Mouse (Mus musculus) granulocyte monocyte progenitor cell, adult 5-6 weeks (primary cell): ENCODE results near the gene Ttll8. TPM values are rescaled to one million over a fixed set of nuclear protein-coding genes. Genes with fewer than 3 reads are reported as not detected.
A peak's percentile ranks its signal among the peaks of the same experiment; 100 is the strongest.

Source experiments
- ATAC-seq: replicated peaks from 2 replicates; pipeline ENCODE4 v1.8.0; 2016; ENCODE audit warnings: mild to moderate bottlenecking, moderate TSS enrichment, inconsistent platforms; ENCODE audit not compliant: poor library complexity, severe bottlenecking
- total RNA-seq, 2 experiments: library from RNA; stranded (forward) in 1 of 2; stranded (reverse) in 1 of 2; fragments of 200-712, 200-1000 nt in 1 of 2; fragments of >200 nt in 1 of 2; fragmentation: Nextera tagmentation in 1 of 2; gene quantifications; 2 replicates each; pipeline ENCODE4 v1.2.3; 2014 to 2017

Ttll8 gene
- total RNA-seq, 2 experiments from 2014 or later, result not detected

DNA sequence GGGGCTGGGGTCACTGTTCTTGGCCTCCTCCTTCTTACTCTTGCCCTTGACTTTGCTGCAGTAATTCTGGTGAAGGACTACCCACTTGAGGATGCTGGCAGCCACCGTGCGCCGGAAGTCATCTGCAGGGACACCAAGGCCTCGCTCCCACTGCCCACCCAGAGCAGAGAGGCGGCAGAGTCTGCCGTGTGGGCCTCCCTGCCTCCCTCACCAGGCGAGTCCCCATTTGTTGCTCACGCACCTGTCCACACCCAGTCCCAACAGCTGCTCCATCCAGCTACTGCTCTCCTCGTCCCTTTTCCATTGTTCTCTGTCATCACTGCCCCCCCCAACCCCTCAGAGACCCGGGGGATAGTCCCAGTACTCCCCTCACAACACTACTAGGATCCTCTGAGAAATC lies 21.6 kb downstream of the Ttll8 start:
- no peak for ATAC-seq

DNA sequence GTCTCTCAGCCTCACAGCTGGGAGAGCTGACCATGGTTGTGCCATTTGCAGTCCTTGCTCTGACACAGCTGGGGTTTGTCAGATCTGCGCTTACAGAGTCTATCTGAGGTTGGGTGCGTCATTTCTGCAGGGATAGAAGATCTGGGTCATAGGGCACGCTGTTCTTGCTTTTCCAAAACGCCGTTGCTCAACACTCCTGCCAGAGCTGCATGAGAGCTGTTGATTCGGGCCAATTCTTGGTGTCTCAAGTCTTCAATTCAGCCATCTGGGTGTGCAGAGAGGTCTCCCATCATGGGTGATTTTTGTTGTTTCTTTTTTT lies 32.3 kb downstream of the Ttll8 start:
- ATAC-seq, result no peak

DNA sequence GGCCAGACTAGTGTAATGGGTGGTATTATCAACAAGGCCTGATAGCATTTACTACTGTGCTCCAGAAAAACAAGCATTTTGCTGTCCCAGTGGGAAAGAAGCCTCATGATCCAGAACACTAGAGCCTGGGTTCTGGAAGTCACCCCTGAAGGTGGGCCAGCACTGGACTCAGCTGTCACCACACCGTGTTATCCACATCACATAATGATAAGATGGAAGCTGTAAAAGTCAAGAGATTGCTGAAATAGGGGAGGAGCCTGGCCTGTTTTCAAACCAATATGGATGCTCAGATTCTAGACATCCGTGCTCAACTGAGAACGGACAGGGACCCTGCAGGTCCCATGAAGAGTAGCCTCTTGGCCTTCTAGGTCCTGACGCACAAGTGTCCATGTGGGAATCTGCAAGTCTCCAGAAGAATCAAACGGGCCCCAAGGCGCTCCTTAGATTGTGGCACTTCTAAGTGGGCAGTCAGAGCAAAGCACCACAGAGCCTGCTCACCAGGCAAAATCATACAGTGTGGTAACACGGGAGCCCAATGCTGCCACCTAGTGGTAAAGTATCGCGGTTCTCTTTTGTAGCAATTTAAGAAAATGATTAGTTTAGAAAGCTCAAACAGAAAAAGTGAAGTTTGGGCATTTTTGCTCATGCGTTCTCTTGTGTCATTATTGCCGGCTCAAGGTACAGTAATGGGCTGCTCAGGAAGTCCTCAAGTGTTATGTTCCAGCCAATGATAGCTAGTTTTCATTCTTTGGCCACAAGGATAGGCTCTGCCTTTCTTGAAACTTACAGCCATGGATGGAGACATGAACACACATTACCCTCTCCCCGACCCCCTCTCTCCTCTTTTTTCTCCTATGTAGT lies 32.9 kb downstream of the Ttll8 start:
- peak; percentile 89 for ATAC-seq

DNA sequence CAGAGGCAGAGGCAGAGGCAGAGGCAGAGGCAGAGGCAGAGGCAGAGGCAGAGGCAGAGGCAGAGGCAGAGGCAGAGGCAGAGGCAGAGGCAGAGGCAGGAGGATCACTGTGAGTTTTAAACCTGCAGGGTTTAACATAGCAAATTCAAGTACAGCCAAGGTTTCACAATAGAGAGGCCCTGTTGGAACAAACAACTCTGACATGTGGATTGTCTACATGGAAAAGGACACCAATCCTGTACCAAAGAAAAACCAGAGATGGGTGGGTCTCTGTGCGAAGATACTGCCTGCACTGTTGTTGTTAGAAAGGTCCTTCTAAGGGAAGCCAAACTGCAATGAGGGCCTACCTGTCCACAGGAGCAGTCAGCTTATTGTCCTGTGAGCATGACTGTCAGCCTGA lies 34.2 kb downstream of the Ttll8 start:
- no peak for ATAC-seq

DNA sequence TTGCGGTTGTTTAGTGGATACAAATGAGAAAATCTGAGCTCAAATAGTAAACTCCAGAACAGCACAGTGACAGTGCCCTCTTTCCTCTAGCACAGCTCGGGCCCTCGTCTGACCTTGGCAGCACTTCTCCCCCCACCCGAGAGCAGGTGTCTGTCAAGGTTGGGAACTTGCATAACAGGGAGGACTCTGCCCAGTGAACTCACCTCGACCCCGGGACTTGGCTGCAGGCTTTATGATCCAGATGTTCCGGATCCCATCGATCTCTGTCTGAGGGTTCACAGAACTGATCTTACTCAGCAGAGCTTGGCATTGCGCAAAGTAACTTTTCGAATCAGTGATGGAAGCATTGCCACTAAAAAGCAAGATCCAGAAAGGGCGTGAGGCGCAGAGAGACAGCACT lies 34.9 kb downstream of the Ttll8 start:
- no peak for ATAC-seq

DNA sequence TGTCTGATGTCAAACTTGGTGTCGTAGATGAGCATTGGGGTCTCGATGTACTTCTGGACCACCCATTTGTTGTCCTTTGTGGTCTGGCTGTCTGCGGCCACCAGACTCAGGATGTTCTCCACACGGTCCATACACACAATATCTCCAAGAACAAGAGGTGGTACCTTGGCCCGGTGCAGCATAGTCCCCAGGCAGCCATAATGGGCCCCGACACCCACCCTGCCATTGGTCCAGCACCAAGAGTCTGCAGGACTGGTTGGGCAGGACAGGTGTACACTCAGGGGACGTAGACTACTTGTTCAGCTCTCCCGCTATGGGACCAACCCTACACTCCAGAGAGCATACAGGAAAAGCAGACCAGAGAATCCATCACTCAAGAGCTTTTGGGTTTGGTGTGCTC lies 37.1 kb downstream of the Ttll8 start:
- no peak for ATAC-seq

DNA sequence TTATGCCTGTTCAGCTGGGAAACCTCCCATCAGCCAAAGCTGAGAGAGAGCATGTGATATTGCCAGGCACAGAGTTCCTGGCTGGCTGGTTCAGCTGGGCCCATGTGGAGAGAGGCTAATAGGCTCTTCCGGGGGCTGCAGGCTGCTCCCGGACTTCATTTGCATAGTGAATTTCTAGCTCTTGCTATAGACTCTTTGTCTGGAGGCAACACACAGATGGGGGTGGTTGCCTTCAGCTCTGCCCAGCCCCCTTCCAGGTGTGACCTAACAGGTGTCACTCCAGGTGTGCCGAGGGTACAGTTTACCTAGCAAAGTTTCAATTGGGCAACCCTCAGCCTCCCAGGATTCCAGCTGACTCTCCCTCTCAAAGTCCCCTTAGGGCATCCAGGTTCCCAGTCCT lies 37.9 kb downstream of the Ttll8 start:
- no peak for ATAC-seq

DNA sequence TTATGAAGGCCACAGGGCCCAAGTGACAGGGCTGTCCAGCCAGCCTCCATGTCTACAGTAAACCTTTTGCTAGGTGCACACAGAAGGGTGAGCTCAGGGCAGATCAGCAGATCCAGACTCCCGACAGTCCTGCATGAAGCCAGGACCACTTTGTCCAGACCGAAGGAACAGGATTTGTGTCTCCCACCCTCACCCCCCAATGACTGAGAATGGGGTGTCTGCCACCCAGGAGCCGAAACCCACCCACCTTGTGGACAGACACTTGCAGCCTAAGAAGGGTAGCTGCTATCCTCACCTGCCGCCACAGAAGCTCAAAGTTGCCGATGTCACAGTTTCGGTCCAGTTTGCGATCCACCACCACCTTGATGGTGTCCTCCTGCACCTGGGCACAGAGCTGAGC lies 39.2 kb downstream of the Ttll8 start:
- no peak for ATAC-seq

DNA sequence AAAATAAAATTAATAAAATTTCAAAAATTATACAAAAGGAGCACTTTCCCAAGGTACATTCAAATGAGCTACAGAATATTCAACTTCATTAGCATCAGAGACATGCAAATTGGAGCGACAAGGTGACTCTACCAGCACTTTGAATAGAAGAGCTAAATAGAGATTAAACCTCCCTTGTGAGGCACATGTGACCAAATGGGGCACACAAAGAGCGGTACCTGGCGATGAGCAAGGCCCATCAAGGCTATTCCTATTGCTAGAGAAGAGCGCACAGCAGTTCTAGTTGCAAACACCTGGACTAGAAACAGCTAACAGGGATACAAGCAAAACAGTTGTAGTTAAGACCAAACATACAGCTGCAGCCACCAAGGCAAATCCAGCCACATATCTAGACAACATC lies 47.9 kb downstream of the Ttll8 start:
- ATAC-seq, result no peak

DNA sequence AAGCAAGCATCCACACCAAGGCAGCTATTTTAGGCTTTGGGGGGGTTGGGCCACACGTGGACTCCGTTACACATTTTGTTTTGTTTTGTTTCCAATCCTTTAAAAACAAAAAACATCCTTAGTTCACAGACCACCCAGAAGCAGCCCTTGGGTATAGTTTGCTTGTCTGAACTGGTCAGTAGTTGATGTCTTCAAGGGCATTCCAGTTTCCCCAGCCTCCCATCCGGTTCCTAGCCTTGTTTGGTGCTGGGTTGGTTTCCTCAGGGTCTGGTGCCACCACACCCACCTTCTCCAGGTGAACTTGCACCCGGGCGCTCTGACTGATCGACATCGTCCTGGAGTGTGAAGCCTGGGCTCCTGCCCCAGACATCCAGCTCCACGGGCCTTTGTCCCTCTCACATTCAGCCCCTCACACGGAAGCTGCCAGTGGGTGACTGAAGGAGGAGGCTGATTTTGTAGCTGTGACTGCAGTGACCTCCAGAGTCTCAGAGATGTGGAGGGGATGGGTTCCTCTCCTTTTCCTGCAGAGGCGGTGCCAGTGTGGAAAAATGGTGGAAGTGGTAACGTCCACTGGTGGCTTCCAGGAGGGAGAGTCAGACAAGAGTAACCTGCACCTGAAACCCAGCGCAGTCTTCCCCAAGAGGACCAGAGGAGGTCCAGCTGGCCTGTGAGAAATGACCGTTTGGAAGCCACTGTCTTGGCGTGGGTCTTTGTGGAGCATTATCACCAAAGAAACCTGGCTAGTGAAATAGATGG lies 50.0 kb downstream of the Ttll8 start:
- no peak for ATAC-seq

DNA sequence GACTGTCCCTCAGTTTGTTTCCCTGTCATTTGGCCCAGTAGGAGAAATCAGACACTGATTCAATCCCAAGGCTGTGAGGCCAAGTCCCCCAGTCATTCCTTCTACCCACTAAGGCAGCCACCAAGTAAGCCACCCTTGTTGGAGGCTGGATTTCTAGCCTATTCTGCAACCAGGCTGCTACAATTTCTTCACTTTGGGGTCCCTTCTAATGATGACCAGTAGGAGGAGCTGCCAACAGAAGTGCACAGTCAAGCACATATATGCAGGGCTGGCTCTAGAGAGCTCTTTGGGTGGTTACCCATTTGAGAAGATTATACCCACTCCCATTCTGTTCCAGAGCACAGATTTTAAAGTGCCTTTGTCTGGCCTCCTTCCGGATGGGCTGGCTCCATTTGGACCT lies 51.1 kb downstream of the Ttll8 start:
- peak; percentile 53 for ATAC-seq

DNA sequence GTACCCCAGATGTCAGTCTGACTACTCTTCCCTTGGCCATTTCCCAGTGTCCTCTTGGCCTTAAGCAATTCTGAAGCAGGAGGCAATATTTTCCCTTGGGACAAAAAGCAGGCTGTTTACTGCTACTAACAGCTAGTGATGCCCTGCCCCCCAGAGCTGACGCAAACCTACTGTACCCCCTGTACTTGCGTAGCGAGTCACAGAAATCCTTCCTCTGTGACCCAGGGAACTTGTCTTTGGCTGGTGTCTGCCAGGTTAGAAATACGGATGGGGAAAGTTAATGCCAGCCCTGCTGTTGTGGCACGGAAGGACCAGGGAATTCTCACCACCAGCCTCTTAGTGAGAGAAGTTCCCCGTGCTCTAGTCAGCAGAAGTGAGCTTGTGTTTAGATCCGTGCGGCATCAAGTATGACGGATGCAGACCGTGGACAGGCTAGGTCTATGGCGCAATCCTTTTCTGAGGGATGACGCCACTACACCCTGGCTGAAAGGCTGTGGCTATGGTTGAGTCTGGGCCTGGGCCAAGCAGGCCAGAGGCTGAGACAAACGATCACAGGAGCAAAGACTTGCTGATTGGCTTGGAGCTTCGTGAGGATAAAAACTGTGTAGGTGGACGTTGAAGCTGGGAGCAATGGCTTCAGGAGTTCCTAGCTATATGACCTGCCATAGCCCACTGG lies 51.9 kb downstream of the Ttll8 start:
- peak; percentile 96 for ATAC-seq

DNA sequence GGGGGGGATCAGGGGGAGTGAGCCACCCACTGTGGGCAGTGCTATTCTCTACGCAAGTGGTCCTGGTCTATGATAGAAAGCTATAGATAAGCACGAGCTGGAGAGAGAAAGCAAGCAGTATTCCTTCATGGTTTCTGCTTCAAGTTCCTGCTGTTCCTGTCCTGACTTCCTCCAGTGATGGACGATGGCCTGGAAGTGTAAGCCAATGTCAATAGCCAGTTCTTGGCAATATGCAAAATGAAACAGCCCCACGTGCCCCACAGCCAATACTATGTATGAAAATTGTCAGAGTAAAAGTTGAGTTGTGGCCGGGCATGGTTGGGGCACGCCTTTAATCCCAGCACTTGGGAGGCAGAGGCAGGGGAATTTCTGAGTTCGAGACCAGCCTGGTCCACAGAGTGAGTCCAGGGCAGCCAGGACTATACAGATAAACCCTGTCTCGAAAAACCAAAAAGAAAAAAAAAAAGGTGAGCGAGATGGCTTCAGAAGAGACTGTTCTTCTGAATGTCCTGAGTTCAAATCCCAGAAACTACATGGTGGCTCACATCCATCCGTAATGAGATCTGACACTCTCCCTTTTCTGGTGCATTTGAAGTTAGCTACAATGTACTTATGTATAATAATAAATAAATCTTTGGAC lies 57.8 kb downstream of the Ttll8 start:
- no peak for ATAC-seq

DNA sequence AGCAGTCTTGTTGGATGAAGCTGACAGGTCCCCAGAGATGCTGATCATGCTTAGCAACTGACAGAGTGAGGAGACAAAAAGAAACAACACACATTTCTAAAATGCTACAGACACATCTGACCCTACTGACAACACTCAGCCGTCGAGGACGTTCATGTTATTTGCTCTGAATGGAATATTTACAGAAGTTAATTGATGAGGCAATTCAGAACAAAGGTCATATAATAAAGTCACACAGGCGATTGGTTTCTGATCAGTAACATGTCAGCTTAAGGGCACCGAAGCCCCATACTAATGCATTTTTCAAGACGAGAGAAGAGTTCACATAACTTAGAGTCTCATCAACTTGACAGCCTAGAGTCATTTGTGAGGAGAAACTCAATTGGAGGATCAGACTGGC lies 58.3 kb downstream of the Ttll8 start:
- no peak for ATAC-seq

DNA sequence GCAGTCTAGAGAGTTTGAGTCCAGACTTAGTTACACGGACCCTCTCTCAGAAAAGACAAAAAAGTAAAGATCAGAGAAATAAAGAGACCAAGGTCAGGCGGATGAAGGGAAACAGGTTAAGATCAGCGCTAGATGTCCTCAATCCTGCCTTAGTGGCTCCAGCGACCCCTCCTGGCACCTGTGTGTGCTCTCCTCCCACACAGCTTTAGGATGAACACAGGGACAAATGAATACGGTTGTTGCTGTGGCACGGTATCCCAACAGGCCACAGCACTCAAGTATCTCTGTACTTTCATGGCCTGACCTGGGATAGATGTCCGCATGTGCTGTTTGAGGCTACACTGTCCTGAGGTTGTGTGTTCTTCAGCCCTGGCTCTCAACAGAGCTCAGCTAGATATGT lies 59.1 kb downstream of the Ttll8 start:
- no peak for ATAC-seq

DNA sequence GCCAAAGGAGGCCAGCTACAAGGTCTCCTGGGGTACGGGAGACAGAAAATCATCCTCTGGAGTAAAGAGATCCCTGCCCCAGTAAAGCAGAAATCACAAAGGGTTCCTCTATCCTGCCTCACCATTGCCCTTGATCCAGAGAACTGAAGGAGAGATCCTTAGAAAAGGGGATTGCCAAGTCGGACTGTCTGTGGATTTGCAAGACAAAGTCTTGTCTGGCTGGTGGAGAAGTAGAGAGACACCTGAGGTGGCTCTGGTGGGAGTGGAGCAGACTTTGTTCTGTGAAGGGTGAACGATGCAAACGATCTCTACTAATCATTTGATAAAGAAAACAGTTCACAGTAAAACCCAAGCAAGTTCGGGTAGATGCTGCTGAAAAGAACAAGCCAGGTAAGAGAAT lies 61.3 kb downstream of the Ttll8 start:
- no peak for ATAC-seq

DNA sequence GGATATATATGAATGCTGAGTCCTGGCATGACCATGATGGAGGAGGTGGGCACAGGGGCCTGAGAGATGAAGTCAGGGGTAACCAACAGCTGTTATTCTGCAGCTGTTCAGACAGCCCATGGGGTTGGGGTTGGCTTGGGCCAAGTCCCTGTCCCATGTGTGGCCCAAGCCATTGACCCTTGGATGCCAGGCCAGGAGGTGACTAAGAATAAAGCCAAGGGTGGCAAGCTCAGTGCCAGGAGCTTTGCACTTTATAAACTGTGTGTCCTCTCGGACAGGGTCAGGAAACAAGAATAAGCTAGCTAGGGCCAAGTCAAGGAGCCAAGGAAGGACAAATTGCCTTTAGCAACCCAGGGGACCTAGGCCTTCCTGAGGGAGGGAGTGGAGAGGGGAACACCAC lies 62.0 kb downstream of the Ttll8 start:
- no peak for ATAC-seq

DNA sequence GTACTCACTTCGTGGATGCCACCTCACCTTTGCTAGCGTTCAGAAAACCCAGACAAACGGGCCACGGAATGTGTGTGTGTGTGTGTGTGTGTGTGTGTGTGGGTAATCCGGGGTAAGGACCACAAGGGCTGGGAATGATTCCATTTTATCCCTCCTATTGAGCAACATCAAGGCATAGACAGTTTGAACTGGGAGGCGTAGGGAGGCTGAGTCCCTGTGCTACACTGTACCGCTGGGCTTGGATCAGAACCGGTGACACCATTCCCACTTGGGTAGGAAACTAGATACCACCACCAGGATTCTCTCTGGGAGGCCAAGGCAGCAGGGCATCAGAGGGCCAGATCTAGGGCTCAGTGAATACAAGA lies 62.6 kb downstream of the Ttll8 start:
- ATAC-seq, result no peak

DNA sequence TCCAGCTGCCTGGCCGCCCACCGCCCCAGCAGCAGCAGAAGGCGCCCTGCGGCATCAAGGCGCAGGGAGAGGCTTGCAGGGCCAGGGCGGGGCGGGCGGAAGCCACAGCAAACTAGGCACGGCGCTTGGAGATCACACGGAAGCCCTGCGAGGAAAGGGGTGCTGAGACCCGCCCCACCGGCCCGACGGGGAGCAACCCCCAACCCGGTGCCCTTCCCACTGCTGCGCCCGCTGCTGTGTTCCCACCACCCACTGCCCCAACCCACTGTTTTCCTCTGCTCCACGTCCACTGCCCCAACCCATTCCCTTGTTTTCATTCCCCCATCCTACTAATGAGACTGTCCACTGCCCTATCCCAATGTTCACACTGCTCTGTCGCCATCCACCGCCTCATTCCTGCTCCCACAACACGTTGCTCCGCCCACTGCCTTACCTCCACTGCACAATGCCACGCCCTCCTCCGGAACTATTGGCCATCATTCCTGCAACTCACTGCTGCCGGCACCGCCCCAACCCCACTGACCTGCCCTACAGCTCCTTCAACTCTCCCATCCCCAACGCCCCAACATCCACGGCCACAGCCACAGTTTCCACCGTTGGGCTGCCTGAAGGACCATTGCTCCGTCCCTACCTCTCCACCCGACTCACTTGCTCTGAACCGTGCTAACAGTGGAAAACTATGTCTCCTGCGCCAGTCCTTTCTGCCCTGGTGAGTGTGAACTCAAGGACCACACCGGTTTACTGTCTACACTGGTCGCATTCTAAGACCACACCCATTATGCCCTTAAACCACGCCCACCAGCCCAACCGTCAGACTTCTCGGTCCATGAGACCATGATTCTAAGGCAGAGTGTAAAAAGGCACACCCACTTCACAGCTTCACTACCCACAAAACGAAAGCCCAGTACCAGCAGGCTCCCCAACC lies 63.2 kb downstream of the Ttll8 start:
- ATAC-seq, result peak; percentile 92

DNA sequence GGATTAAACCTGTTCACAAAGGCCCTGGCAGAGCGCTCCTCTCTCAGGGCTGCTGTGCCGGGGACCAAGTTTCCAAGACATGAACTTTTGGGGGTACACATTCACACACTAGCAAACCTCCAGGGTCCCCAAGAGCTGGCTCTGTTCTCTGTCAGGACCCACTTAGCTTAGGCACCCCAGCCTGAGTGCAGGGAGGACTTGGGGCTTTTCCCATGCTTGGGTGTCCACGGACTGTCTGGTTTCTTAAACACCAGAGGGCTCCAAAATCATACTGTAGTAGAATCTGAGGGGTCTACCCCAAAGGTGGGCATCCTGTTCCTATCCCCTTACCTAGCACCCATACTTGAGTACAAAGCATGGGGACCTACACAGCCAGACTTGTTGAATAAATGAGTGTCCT lies 64.2 kb downstream of the Ttll8 start:
- ATAC-seq, result no peak
